Mouse (Mus musculus) MEL (cell line): ENCODE results near the gene Ston2. TPM values are rescaled to one million over a fixed set of nuclear protein-coding genes. Genes with fewer than 3 reads are reported as not detected.

Source experiments
- DNase-seq: peaks from one replicate; pipeline ENCODE4 v3.0.0; 2011; ENCODE audit warnings: low read depth, low spot score
- H3K27ac ChIP-seq: 2 replicates; pipeline ENCODE4 v1.5.1; 2012; ENCODE audit warnings: low read depth, mild to moderate bottlenecking, control low read depth, low read length, moderate library complexity; ENCODE audit not compliant: control insufficient read depth
- H3K27me3 ChIP-seq, 2 experiments: fragments of 150-350 bp in 1 of 2; sonication (generic) in 1 of 2; 2 replicates each; pipeline ENCODE4 v1.6.1; 2012; ENCODE audit warnings: low read length in 2 of 2, mild to moderate bottlenecking in 2 of 2, improper control_type of control experiment in 1 of 2, moderate library complexity in 1 of 2; ENCODE audit not compliant: insufficient read depth in 2 of 2, control insufficient read depth in 1 of 2
- H3K36me3 ChIP-seq, 2 experiments: 2 replicates each; pipeline ENCODE4 v1.6.1; 2012 to 2014; ENCODE audit warnings: low read length in 2 of 2, improper control_type of control experiment in 1 of 2, inconsistent platforms in 1 of 2, mild to moderate bottlenecking in 1 of 2; ENCODE audit not compliant: insufficient read depth in 2 of 2, control insufficient read depth in 1 of 2
- H3K4me1 ChIP-seq, 2 experiments: fragments of 150-350 bp in 1 of 2; sonication (generic) in 1 of 2; 2 replicates each; pipeline ENCODE4 v1.6.1; 2012; ENCODE audit warnings: low read length in 2 of 2, improper control_type of control experiment in 1 of 2, mild to moderate bottlenecking in 1 of 2; ENCODE audit not compliant: insufficient read depth in 2 of 2, control insufficient read depth in 1 of 2
- H3K4me3 ChIP-seq, 2 experiments: fragments of 150-350 bp in 1 of 2; sonication (generic) in 1 of 2; 2 replicates each; pipeline ENCODE4 v1.5.1; 2012; ENCODE audit warnings: low read depth in 2 of 2, low read length in 2 of 2, mild to moderate bottlenecking in 2 of 2, moderate library complexity in 2 of 2, control low read depth in 1 of 2, improper control_type of control experiment in 1 of 2; ENCODE audit not compliant: control insufficient read depth in 1 of 2, insufficient read depth in 1 of 2
- H3K79me2 ChIP-seq: 2 replicates; pipeline ENCODE4 v1.6.1; 2012; ENCODE audit warnings: mild to moderate bottlenecking, low read length, moderate library complexity; ENCODE audit not compliant: control insufficient read depth, poor library complexity, insufficient read depth
- H3K9ac ChIP-seq: 2 replicates; pipeline ENCODE4 v1.6.1; 2012; ENCODE audit warnings: low read depth, mild to moderate bottlenecking, control low read depth, low read length, moderate library complexity; ENCODE audit not compliant: control insufficient read depth, poor library complexity, severe bottlenecking
- H3K9me3 ChIP-seq: fragments of 150-350 bp; sonication (generic); replicated peaks from 2 replicates; pipeline ENCODE4 v1.6.1; 2012; ENCODE audit warnings: mild to moderate bottlenecking, low read length, improper control_type of control experiment, moderate library complexity; ENCODE audit not compliant: insufficient read depth
- BHLHE40 ChIP-seq: IDR thresholded peaks from 2 replicates; pipeline ENCODE4 v1.6.1; 2012; ENCODE audit warnings: low read depth, mild to moderate bottlenecking, inconsistent platforms, low read length, improper control_type of control experiment, borderline replicate concordance
- CHD1 ChIP-seq: IDR thresholded peaks from 2 replicates; pipeline ENCODE4 v1.6.1; 2012; ENCODE audit warnings: low read depth, mild to moderate bottlenecking, inconsistent platforms, low read length, improper control_type of control experiment
- CHD2 ChIP-seq: IDR thresholded peaks from 2 replicates; pipeline ENCODE4 v1.6.1; 2011; ENCODE audit warnings: low read length, improper control_type of control experiment
- CTCF ChIP-seq, 3 experiments: IDR thresholded peaks in 2 of 3; conservative IDR thresholded peaks in 1 of 3; 2 replicates each; pipeline ENCODE4 v1.5.1; 2011 to 2012; ENCODE audit warnings: low read length in 3 of 3, low read depth in 2 of 3, mild to moderate bottlenecking in 2 of 3, improper control_type of control experiment in 1 of 3, inconsistent platforms in 1 of 3, mixed read lengths in 1 of 3, moderate library complexity in 1 of 3; ENCODE audit not compliant: control insufficient read depth in 1 of 3, insufficient read depth in 1 of 3, poor library complexity in 1 of 3, severe bottlenecking in 1 of 3
- E2F4 ChIP-seq: IDR thresholded peaks from 2 replicates; pipeline ENCODE4 v1.6.1; 2011; ENCODE audit warnings: low read depth, low read length, improper control_type of control experiment, borderline replicate concordance
- ELF1 ChIP-seq: IDR thresholded peaks from 2 replicates; pipeline ENCODE4 v1.6.1; 2014; ENCODE audit warnings: low read depth, mild to moderate bottlenecking, inconsistent platforms, low read length, improper control_type of control experiment, moderate library complexity
- EP300 ChIP-seq, 2 experiments: IDR thresholded peaks; 2 replicates each; pipeline ENCODE4 v1.6.1; 2011; ENCODE audit warnings: improper control_type of control experiment in 2 of 2, low read length in 2 of 2, low read depth in 1 of 2, mild to moderate bottlenecking in 1 of 2
- ETS1 ChIP-seq: IDR thresholded peaks from 2 replicates; pipeline ENCODE4 v1.6.1; 2012; ENCODE audit warnings: low read depth, mild to moderate bottlenecking, inconsistent platforms, low read length, improper control_type of control experiment, moderate library complexity
- GABPA ChIP-seq: IDR thresholded peaks from 2 replicates; pipeline ENCODE4 v1.6.1; 2012; ENCODE audit warnings: low read depth, mild to moderate bottlenecking, inconsistent platforms, low read length, improper control_type of control experiment, moderate library complexity
- GATA1 ChIP-seq: IDR thresholded peaks from 2 replicates; pipeline ENCODE4 v1.6.1; 2011; ENCODE audit warnings: low read depth, low read length, improper control_type of control experiment
- HCFC1 ChIP-seq: IDR thresholded peaks from 2 replicates; pipeline ENCODE4 v1.6.1; 2012; ENCODE audit warnings: low read depth, mild to moderate bottlenecking, inconsistent platforms, low read length, improper control_type of control experiment, moderate library complexity
- JUND ChIP-seq: IDR thresholded peaks from 2 replicates; pipeline ENCODE4 v1.6.1; 2011; ENCODE audit warnings: low read depth, mild to moderate bottlenecking, improper control_type of control experiment, low read length
- KAT2A ChIP-seq: conservative IDR thresholded peaks from 2 replicates; pipeline ENCODE4 v1.6.1; 2012; ENCODE audit warnings: low read depth, low read length, improper control_type of control experiment, inconsistent platforms
- MAX ChIP-seq: IDR thresholded peaks from 2 replicates; pipeline ENCODE4 v1.6.1; 2011; ENCODE audit warnings: low read length, improper control_type of control experiment
- MAZ ChIP-seq: IDR thresholded peaks from 2 replicates; pipeline ENCODE4 v1.6.1; 2012; ENCODE audit warnings: low read depth, mild to moderate bottlenecking, inconsistent platforms, low read length, improper control_type of control experiment
- MEF2A ChIP-seq: IDR thresholded peaks from 2 replicates; pipeline ENCODE4 v1.6.1; 2014; ENCODE audit warnings: low read depth, mild to moderate bottlenecking, inconsistent platforms, low read length, improper control_type of control experiment; ENCODE audit not compliant: poor library complexity, insufficient replicate concordance, severe bottlenecking; ENCODE audit errors: extremely low read depth
- MXI1 ChIP-seq: IDR thresholded peaks from 2 replicates; pipeline ENCODE4 v1.6.1; 2011; ENCODE audit warnings: mild to moderate bottlenecking, low read depth, low read length, improper control_type of control experiment
- MYB ChIP-seq: IDR thresholded peaks from 2 replicates; pipeline ENCODE4 v1.6.1; 2011; ENCODE audit warnings: mild to moderate bottlenecking, low read depth, low read length, improper control_type of control experiment
- MYC ChIP-seq: IDR thresholded peaks from 2 replicates; pipeline ENCODE4 v1.6.1; 2011; ENCODE audit warnings: low read depth, mild to moderate bottlenecking, low read length, improper control_type of control experiment, moderate library complexity
- NELFE ChIP-seq: IDR thresholded peaks from 2 replicates; pipeline ENCODE4 v1.6.1; 2011; ENCODE audit warnings: low read depth, low read length, improper control_type of control experiment
- NRF1 ChIP-seq: IDR thresholded peaks from 2 replicates; pipeline ENCODE4 v1.6.1; 2014; ENCODE audit warnings: low read depth, mild to moderate bottlenecking, inconsistent platforms, low read length, improper control_type of control experiment, moderate library complexity; ENCODE audit not compliant: poor library complexity, insufficient read depth, severe bottlenecking
- POLR2A ChIP-seq, 2 experiments: IDR thresholded peaks; 2 replicates each; pipeline ENCODE4 v1.6.1; 2011 to 2012; ENCODE audit warnings: low read length in 2 of 2, mild to moderate bottlenecking in 2 of 2, control low read depth in 1 of 2, improper control_type of control experiment in 1 of 2, low read depth in 1 of 2, moderate library complexity in 1 of 2; ENCODE audit not compliant: control insufficient read depth in 1 of 2, insufficient read depth in 1 of 2, poor library complexity in 1 of 2
- POLR2AphosphoS2 ChIP-seq: IDR thresholded peaks from 2 replicates; pipeline ENCODE4 v1.6.1; 2011; ENCODE audit warnings: low read length, improper control_type of control experiment
- POLR2AphosphoS5 ChIP-seq: IDR thresholded peaks from 2 replicates; pipeline ENCODE4 v1.6.1; 2012; ENCODE audit warnings: low read depth, borderline replicate concordance, mild to moderate bottlenecking, inconsistent platforms, low read length, moderate library complexity, mixed read lengths
- RAD21 ChIP-seq: IDR thresholded peaks from 2 replicates; pipeline ENCODE4 v1.6.1; 2011; ENCODE audit warnings: mild to moderate bottlenecking, low read depth, low read length, improper control_type of control experiment
- RCOR1 ChIP-seq: IDR thresholded peaks from 2 replicates; pipeline ENCODE4 v1.6.1; 2012; ENCODE audit warnings: low read depth, mild to moderate bottlenecking, inconsistent platforms, low read length, improper control_type of control experiment
- SIN3A ChIP-seq: IDR thresholded peaks from 2 replicates; pipeline ENCODE4 v1.6.1; 2012; ENCODE audit warnings: low read length, improper control_type of control experiment, inconsistent platforms
- SMC3 ChIP-seq: IDR thresholded peaks from 2 replicates; pipeline ENCODE4 v1.6.1; 2011; ENCODE audit warnings: low read depth, low read length, improper control_type of control experiment
- TAL1 ChIP-seq: IDR thresholded peaks from 2 replicates; pipeline ENCODE4 v1.6.1; 2012; ENCODE audit warnings: mild to moderate bottlenecking, inconsistent platforms, low read length, moderate library complexity, mixed read lengths
- TBP ChIP-seq: IDR thresholded peaks from 2 replicates; pipeline ENCODE4 v1.8.0; 2011; ENCODE audit warnings: low read depth, low read length, improper control_type of control experiment
- TCF12 ChIP-seq: IDR thresholded peaks from 2 replicates; pipeline ENCODE4 v1.6.1; 2014; ENCODE audit warnings: low read depth, mild to moderate bottlenecking, inconsistent platforms, low read length, improper control_type of control experiment, moderate library complexity
- UBTF ChIP-seq: IDR thresholded peaks from 2 replicates; pipeline ENCODE4 v1.6.1; 2012; ENCODE audit warnings: low read depth, mild to moderate bottlenecking, inconsistent platforms, low read length, improper control_type of control experiment, moderate library complexity, borderline replicate concordance; ENCODE audit not compliant: insufficient read depth
- USF1 ChIP-seq: IDR thresholded peaks from 2 replicates; pipeline ENCODE4 v1.6.1; 2014; ENCODE audit warnings: low read depth, mild to moderate bottlenecking, inconsistent platforms, low read length, improper control_type of control experiment, moderate library complexity
- USF2 ChIP-seq, 2 experiments: IDR thresholded peaks; 2 replicates each; pipeline ENCODE4 v1.6.1; 2011 to 2012; ENCODE audit warnings: improper control_type of control experiment in 2 of 2, low read length in 2 of 2, borderline replicate concordance in 1 of 2, inconsistent platforms in 1 of 2, low read depth in 1 of 2, mild to moderate bottlenecking in 1 of 2; ENCODE audit not compliant: insufficient read depth in 1 of 2
- ZC3H11A ChIP-seq: IDR thresholded peaks from 2 replicates; pipeline ENCODE4 v1.6.1; 2012; ENCODE audit warnings: low read depth, mild to moderate bottlenecking, inconsistent platforms, low read length, improper control_type of control experiment
- ZMIZ1 ChIP-seq: IDR thresholded peaks from 2 replicates; pipeline ENCODE4 v1.6.1; 2012; ENCODE audit warnings: low read depth, mild to moderate bottlenecking, inconsistent platforms, low read length, improper control_type of control experiment, moderate library complexity
- ZNF384 ChIP-seq: IDR thresholded peaks from 2 replicates; pipeline ENCODE4 v1.6.1; 2012; ENCODE audit warnings: low read depth, mild to moderate bottlenecking, inconsistent platforms, low read length, improper control_type of control experiment
- polyA plus RNA-seq, 2 experiments: library from polyadenylated mRNA; stranded (reverse) in 1 of 2; unstranded in 1 of 2; fragments of >175 nt in 1 of 2; fragments of >200 nt in 1 of 2; gene quantifications; 2 replicates each; pipeline versions ENCODE4 v1.2.1 to v1.2.4; 2012; ENCODE audit warnings: low replicate concordance in 2 of 2, low read depth in 1 of 2; ENCODE audit not compliant: insufficient read length in 2 of 2, insufficient read depth in 1 of 2, missing spikeins in 1 of 2
- total RNA-seq: library from RNA; depleted of rRNA; stranded (reverse); fragments of 300-350 nt; gene quantifications from 2 replicates; pipeline ENCODE4 v1.2.3, GENCODE M21; 2012

The Ston2 gene
- total and polyA plus RNA-seq, 3 experiments = not detected

GRCm38 (mm10) chr12:91588176-91588669 is 200.0 kb downstream of the Ston2 start:
- Histone ChIP-seq H3K27me3 (no peaks in the 10 kb centered on the region), H3K36me3 (peaks cover 13 to 40% of the 10 kb centered on the region in 2 experiments), H3K79me2 (peaks cover 34% of the 10 kb centered on the region), H3K4me3 (peak overlapping the region; percentile 75 to 90), H3K9ac (peak overlapping the region; percentile 95), H3K4me1 (peaks cover 5 to 22% of the 10 kb centered on the region in 2 experiments), H3K27ac (peak overlapping the region; percentile 99), H3K9me3 (no peaks in the 10 kb centered on the region)
- peak; percentile 89 for DNase-seq
- peak; percentile 88; the same call in 1 of the 2 replicates for TF ChIP-seq POLR2AphosphoS2
- peak; percentile 77 for TF ChIP-seq SIN3A
- TF ChIP-seq EP300 (IDR thresholded peaks at IDR 0.05; ENCODE audit: low read depth in 1 of 2, low read length in 2 of 2) = no peak
- TF ChIP-seq ETS1 = 0 out of 2 replicates have a peak, but pooled peaks have one; percentile 25
- peak; percentile 37 for TF ChIP-seq MXI1
- TF ChIP-seq GATA1 = no peak
- TF ChIP-seq TCF12 = no peak; the same call in 1 of the 2 replicates
- peak; percentile 70 for TF ChIP-seq HCFC1
- TF ChIP-seq POLR2AphosphoS5 = peak; percentile 70; the same call in 1 of the 2 replicates
- TF ChIP-seq MAZ = 0 out of 2 replicates have a peak, but pooled peaks have one; percentile 5
- TF ChIP-seq UBTF = no peak
- peak; percentile 98 for TF ChIP-seq ZMIZ1
- TF ChIP-seq RAD21 = no peak
- no peak for TF ChIP-seq USF1
- 0 out of 2 replicates have a peak, but pooled peaks have one; percentile 33 for TF ChIP-seq ZNF384
- TF ChIP-seq MEF2A = no peak
- peak; percentile 81 for TF ChIP-seq NELFE
- TF ChIP-seq MYB = no peak
- no peak for TF ChIP-seq CHD1
- TF ChIP-seq JUND = no peak
- no peak for TF ChIP-seq E2F4
- TF ChIP-seq ZC3H11A = no peak
- no peak for TF ChIP-seq MAX
- no peak for TF ChIP-seq CHD2
- no peak for TF ChIP-seq RCOR1
- no peak for TF ChIP-seq CTCF (IDR thresholded peaks at IDR 0.05 in 2 of 3, conservative IDR thresholded peaks at IDR 0.05 in 1 of 3; ENCODE audit: control insufficient read depth in 1 of 3, insufficient read depth in 1 of 3, low read depth in 2 of 3, low read length in 3 of 3, poor library complexity in 1 of 3, severe bottlenecking in 1 of 3)
- TF ChIP-seq POLR2A (IDR thresholded peaks at IDR 0.05; ENCODE audit: control insufficient read depth in 1 of 2, insufficient read depth in 1 of 2, low read depth in 1 of 2, low read length in 2 of 2, poor library complexity in 1 of 2) = peak; percentile 77 to 94
- peak; percentile 97 for TF ChIP-seq TBP
- no peak for TF ChIP-seq ELF1
- TF ChIP-seq MYC = 0 out of 2 replicates have a peak, but pooled peaks have one; percentile 26
- no peak for TF ChIP-seq USF2 (IDR thresholded peaks at IDR 0.05; ENCODE audit: borderline replicate concordance in 1 of 2, insufficient read depth in 1 of 2, low read depth in 1 of 2, low read length in 2 of 2)
- no peak for TF ChIP-seq BHLHE40
- TF ChIP-seq SMC3 = no peak
- TF ChIP-seq GABPA = no peak
- no peak for TF ChIP-seq KAT2A
- TF ChIP-seq NRF1 = no peak
- no peak for TF ChIP-seq TAL1
